Mouse (Mus musculus): Measurements from ENCODE around the gene Mical2. TPM values are rescaled to one million over a fixed set of nuclear protein-coding genes. Genes with fewer than 3 reads are reported as not detected.

The Mical2 gene
- total and polyA plus RNA-seq, 3 experiments = not detected

DNA sequence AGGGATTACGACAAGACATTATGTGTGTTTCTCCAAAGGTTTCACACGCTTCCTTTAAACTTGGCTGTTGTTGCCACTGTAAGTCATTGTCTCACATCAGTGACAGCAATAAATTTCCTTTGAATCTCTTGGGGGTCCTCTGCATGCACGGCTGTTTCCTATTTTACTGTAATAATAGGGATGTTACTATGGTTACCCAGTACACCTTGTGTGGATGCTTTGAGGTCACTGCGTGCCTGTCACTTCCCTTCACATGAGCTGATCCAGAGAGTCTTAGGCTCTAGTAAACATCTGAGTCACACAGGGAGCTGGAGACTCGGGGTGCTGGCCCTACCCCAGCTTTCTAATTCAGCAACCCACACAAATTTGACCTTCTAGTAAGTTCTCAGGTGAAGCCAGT, 88.0 kb downstream of the Mical2 start:
- Histone ChIP-seq H3K79me2 (ENCODE audit: control insufficient read depth, insufficient read depth, low read length, poor library complexity) (no peaks in the 10 kb centered on the region), H3K4me3 (ENCODE audit: control insufficient read depth in 1 of 2, insufficient read depth in 1 of 2, low read depth in 2 of 2, low read length in 2 of 2) (no peak overlapping the region), H3K27ac (ENCODE audit: control insufficient read depth, low read depth, low read length) (no peak overlapping the region), H3K9ac (ENCODE audit: control insufficient read depth, low read depth, low read length, poor library complexity, severe bottlenecking) (no peak overlapping the region), H3K36me3 (ENCODE audit: control insufficient read depth in 1 of 2, insufficient read depth in 2 of 2, low read length in 2 of 2) (no peaks in the 10 kb centered on the region), H3K27me3 (ENCODE audit: control insufficient read depth in 1 of 2, insufficient read depth in 2 of 2, low read length in 2 of 2) (no peaks in the 10 kb centered on the region), H3K4me1 (ENCODE audit: control insufficient read depth in 1 of 2, insufficient read depth in 2 of 2, low read length in 2 of 2) (no peaks in the 10 kb centered on the region), H3K9me3 (replicated peaks; ENCODE audit: insufficient read depth, low read length) (no peaks in the 10 kb centered on the region)
- TF ChIP-seq SMC3 (IDR thresholded peaks at IDR 0.05; ENCODE audit: low read depth, low read length) (no peak), E2F4 (IDR thresholded peaks at IDR 0.05; ENCODE audit: borderline replicate concordance, low read depth, low read length) (no peak), KAT2A (conservative IDR thresholded peaks at IDR 0.05; ENCODE audit: low read depth, low read length) (no peak), RCOR1 (IDR thresholded peaks at IDR 0.05; ENCODE audit: low read depth, low read length) (no peak), ETS1 (IDR thresholded peaks at IDR 0.05; ENCODE audit: low read depth, low read length) (no peak), POLR2A (IDR thresholded peaks at IDR 0.05; ENCODE audit: control insufficient read depth in 1 of 2, insufficient read depth in 1 of 2, low read depth in 1 of 2, low read length in 2 of 2, poor library complexity in 1 of 2) (no peak), MXI1 (IDR thresholded peaks at IDR 0.05; ENCODE audit: low read depth, low read length) (no peak), ELF1 (IDR thresholded peaks at IDR 0.05; ENCODE audit: low read depth, low read length) (no peak), UBTF (IDR thresholded peaks at IDR 0.05; ENCODE audit: borderline replicate concordance, insufficient read depth, low read depth, low read length) (no peak), HCFC1 (IDR thresholded peaks at IDR 0.05; ENCODE audit: low read depth, low read length) (no peak), MAFK (IDR thresholded peaks at IDR 0.05; ENCODE audit: borderline replicate concordance, low read depth, low read length) (no peak), POLR2AphosphoS5 (IDR thresholded peaks at IDR 0.05; ENCODE audit: borderline replicate concordance, low read depth, low read length) (no peak), RAD21 (IDR thresholded peaks at IDR 0.05; ENCODE audit: low read depth, low read length) (no peak), CHD2 (IDR thresholded peaks at IDR 0.05; ENCODE audit: low read length) (no peak), CTCF (IDR thresholded peaks at IDR 0.05 in 2 of 3, conservative IDR thresholded peaks at IDR 0.05 in 1 of 3; ENCODE audit: control insufficient read depth in 1 of 3, insufficient read depth in 1 of 3, low read depth in 2 of 3, low read length in 3 of 3, poor library complexity in 1 of 3, severe bottlenecking in 1 of 3) (no peak)
- no peak for DNase-seq (ENCODE audit: low read depth, low spot score)

DNA sequence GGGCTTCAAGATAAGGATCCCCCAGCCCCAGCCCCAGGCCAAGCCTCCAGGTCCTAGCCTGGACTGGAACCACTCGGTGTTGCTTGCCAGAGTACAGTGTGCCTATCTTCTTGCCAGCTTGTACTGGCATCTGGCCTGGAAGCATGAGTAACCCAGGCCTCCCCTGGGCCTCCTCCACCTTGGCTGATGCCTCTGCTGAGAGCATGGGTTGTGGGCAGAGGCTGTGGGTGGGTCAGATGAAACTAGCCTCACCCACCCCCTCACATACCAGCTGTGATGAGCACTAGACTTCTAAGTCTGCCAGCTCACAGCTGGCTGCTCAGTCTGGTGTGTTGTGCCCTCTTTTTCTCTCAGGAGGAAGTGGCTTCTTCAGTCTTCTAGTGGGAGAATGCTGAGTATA, 90.6 kb downstream of the Mical2 start:
- no peaks in the 10 kb centered on the region for H3K9me3 ChIP-seq (replicated peaks; ENCODE audit: insufficient read depth, low read length)
- DNase-seq (ENCODE audit: low read depth, low spot score) = no peak
- H3K27me3 ChIP-seq (ENCODE audit: control insufficient read depth in 1 of 2, insufficient read depth in 2 of 2, low read length in 2 of 2) = no peaks in the 10 kb centered on the region
- no peak overlapping the region for H3K9ac ChIP-seq (ENCODE audit: control insufficient read depth, low read depth, low read length, poor library complexity, severe bottlenecking)
- H3K4me1 ChIP-seq (ENCODE audit: control insufficient read depth in 1 of 2, insufficient read depth in 2 of 2, low read length in 2 of 2) = no peaks in the 10 kb centered on the region
- no peaks in the 10 kb centered on the region for H3K79me2 ChIP-seq (ENCODE audit: control insufficient read depth, insufficient read depth, low read length, poor library complexity)
- TF ChIP-seq GABPA (IDR thresholded peaks at IDR 0.05; ENCODE audit: low read depth, low read length) = no peak
- no peak for TF ChIP-seq NELFE (IDR thresholded peaks at IDR 0.05; ENCODE audit: low read depth, low read length)
- no peak for TF ChIP-seq SIN3A (IDR thresholded peaks at IDR 0.05; ENCODE audit: low read length)
- no peak for TF ChIP-seq CHD1 (IDR thresholded peaks at IDR 0.05; ENCODE audit: low read depth, low read length)
- no peak for TF ChIP-seq RCOR1 (IDR thresholded peaks at IDR 0.05; ENCODE audit: low read depth, low read length)
- TF ChIP-seq EP300 (IDR thresholded peaks at IDR 0.05; ENCODE audit: low read depth in 1 of 2, low read length in 2 of 2) = no peak
- TF ChIP-seq TAL1 (IDR thresholded peaks at IDR 0.05; ENCODE audit: low read length) = no peak
- no peak for TF ChIP-seq CTCF (IDR thresholded peaks at IDR 0.05 in 2 of 3, conservative IDR thresholded peaks at IDR 0.05 in 1 of 3; ENCODE audit: control insufficient read depth in 1 of 3, insufficient read depth in 1 of 3, low read depth in 2 of 3, low read length in 3 of 3, poor library complexity in 1 of 3, severe bottlenecking in 1 of 3)
- no peak for TF ChIP-seq POLR2AphosphoS2 (IDR thresholded peaks at IDR 0.05; ENCODE audit: low read length)
- no peak for TF ChIP-seq MXI1 (IDR thresholded peaks at IDR 0.05; ENCODE audit: low read depth, low read length)
- no peak for TF ChIP-seq CHD2 (IDR thresholded peaks at IDR 0.05; ENCODE audit: low read length)
- TF ChIP-seq POLR2AphosphoS5 (IDR thresholded peaks at IDR 0.05; ENCODE audit: borderline replicate concordance, low read depth, low read length) = no peak
- no peak for TF ChIP-seq MAZ (IDR thresholded peaks at IDR 0.05; ENCODE audit: low read depth, low read length)
- no peak for TF ChIP-seq ZMIZ1 (IDR thresholded peaks at IDR 0.05; ENCODE audit: low read depth, low read length)
- TF ChIP-seq ZC3H11A (IDR thresholded peaks at IDR 0.05; ENCODE audit: low read depth, low read length) = no peak
- no peak for TF ChIP-seq JUND (IDR thresholded peaks at IDR 0.05; ENCODE audit: low read depth, low read length)
- TF ChIP-seq MEF2A (IDR thresholded peaks at IDR 0.05; ENCODE audit: extremely low read depth, insufficient replicate concordance, low read depth, low read length, poor library complexity, severe bottlenecking) = no peak
- no peak for TF ChIP-seq BHLHE40 (IDR thresholded peaks at IDR 0.05; ENCODE audit: borderline replicate concordance, low read depth, low read length)
- no peak for TF ChIP-seq USF1 (IDR thresholded peaks at IDR 0.05; ENCODE audit: low read depth, low read length)
- H3K27ac ChIP-seq (ENCODE audit: control insufficient read depth, low read depth, low read length) = no peak overlapping the region
- H3K4me3 ChIP-seq (ENCODE audit: control insufficient read depth in 1 of 2, insufficient read depth in 1 of 2, low read depth in 2 of 2, low read length in 2 of 2) = no peak overlapping the region
- H3K36me3 ChIP-seq (ENCODE audit: control insufficient read depth in 1 of 2, insufficient read depth in 2 of 2, low read length in 2 of 2) = no peaks in the 10 kb centered on the region
